Mouse (Mus musculus): ENCODE results near the gene Slc18b1. TPM values are rescaled to one million over a fixed set of nuclear protein-coding genes. Genes with fewer than 3 reads are reported as not detected.

Slc18b1 gene
- polyA plus RNA-seq, 1 experiment from 2014 or later, result 2.6 TPM

- Histone ChIP-seq H3K9me3 (replicated peaks) (peaks cover 14% of the 10 kb centered on the region), H3K4me2 (no peak overlapping the region), H3K4me1 (no peaks in the 10 kb centered on the region), H3K27me3 (replicated peaks) (no peaks in the 10 kb centered on the region), H3K9ac (no peak overlapping the region), H3K36me3 (no peaks in the 10 kb centered on the region), H3K4me3 (no peak overlapping the region), H3K27ac (no peak overlapping the region)
- 59% methylated on average over 9 of the region's 9 CpGs for WGBS (ENCODE audit: insufficient replicate concordance)
- ATAC-seq, result no peak
Measured at GRCm38 (mm10) chr10:23864362-23865312, 67.9 kb downstream of the Slc18b1 start.

Other genes with a start within 250 kb of the Slc18b1 start
- gene Rps12, start 9.7 kb upstream of the Slc18b1 start, polyA plus RNA-seq (2016; fragmentation: Nextera tagmentation; extraction: Ambion mirVana), result 192 and 199 TPM in 2 replicates
- 0.07 TPM in 1 of 2 replicates, not detected in the other for gene Vnn3, start 54.5 kb downstream of the Slc18b1 start, polyA plus RNA-seq (2016; fragmentation: Nextera tagmentation; extraction: Ambion mirVana)
- gene Vnn1, start 97.7 kb downstream of the Slc18b1 start, polyA plus RNA-seq (2016; fragmentation: Nextera tagmentation; extraction: Ambion mirVana), result 0.94 and 1.1 TPM in 2 replicates
- gene Taar1, start 123.4 kb downstream of the Slc18b1 start, polyA plus RNA-seq (2016; fragmentation: Nextera tagmentation; extraction: Ambion mirVana), result not detected in 2 replicates
- not detected in 2 replicates for gene Taar2, start 141.6 kb downstream of the Slc18b1 start, polyA plus RNA-seq (2016; fragmentation: Nextera tagmentation; extraction: Ambion mirVana)
- not detected in 2 replicates for gene Taar3, start 152.6 kb downstream of the Slc18b1 start, polyA plus RNA-seq (2016; fragmentation: Nextera tagmentation; extraction: Ambion mirVana)
- not detected in 2 replicates for gene Taar4, start 163.5 kb downstream of the Slc18b1 start, polyA plus RNA-seq (2016; fragmentation: Nextera tagmentation; extraction: Ambion mirVana)
- gene Taar5, start 173.7 kb downstream of the Slc18b1 start, polyA plus RNA-seq (2016; fragmentation: Nextera tagmentation; extraction: Ambion mirVana), result not detected in 2 replicates
- gene Taar6, start 188.7 kb downstream of the Slc18b1 start, polyA plus RNA-seq (2016; fragmentation: Nextera tagmentation; extraction: Ambion mirVana), result not detected in 2 replicates
- gene Taar7a, start 196.5 kb downstream of the Slc18b1 start, polyA plus RNA-seq (2016; fragmentation: Nextera tagmentation; extraction: Ambion mirVana), result not detected in 2 replicates
- gene Taar7b, start 203.0 kb downstream of the Slc18b1 start, polyA plus RNA-seq (2016; fragmentation: Nextera tagmentation; extraction: Ambion mirVana), result not detected in 2 replicates
- gene Taar7d, start 230.2 kb downstream of the Slc18b1 start, polyA plus RNA-seq (2016; fragmentation: Nextera tagmentation; extraction: Ambion mirVana), result not detected in 2 replicates
- not detected in 2 replicates for gene Taar7e, start 240.6 kb downstream of the Slc18b1 start, polyA plus RNA-seq (2016; fragmentation: Nextera tagmentation; extraction: Ambion mirVana)

All from liver, embryonic 12.5 days (tissue).